Mouse (Mus musculus) layer of hippocampus, postnatal 14 days (tissue): Measurements from ENCODE around the gene Pdpk1. TPM values are rescaled to one million over a fixed set of nuclear protein-coding genes. Genes with fewer than 3 reads are reported as not detected.

Experiments
- DNase-seq, 2 experiments: peaks; one replicate each; pipeline ENCODE4 v3.0.0; 2021 to 2022; ENCODE audit warnings: low spot score in 2 of 2, mixed read lengths in 1 of 2
- long read RNA-seq, 2 experiments: library from polyadenylated mRNA; stranded (forward); transcript quantifications; one replicate each; pipeline ENCODE4 v2.0.0; 2021
- total RNA-seq, 2 experiments: library from RNA; stranded (reverse); gene quantifications; 2 replicates each; pipeline ENCODE4 v1.2.3; 2021

The Pdpk1 gene
- 100 to 1,000 TPM; 102 to 107 TPM for total RNA-seq
- long read RNA-seq, experiment 1, full-length matches to known transcripts: 10 of 14 reads
- long read RNA-seq, experiment 1, partial matches to known transcripts: 1 of 14 reads
- long read RNA-seq, experiment 1, other reads (novel, unspliced or antisense): 3 of 14 reads
- long read RNA-seq, experiment 2, full-length matches to known transcripts: 10 of 32 reads
- long read RNA-seq, experiment 2, partial matches to known transcripts: 8 of 32 reads
- long read RNA-seq, experiment 2, other reads (novel, unspliced or antisense): 14 of 32 reads

- DNase-seq: no peak
These were observed at the start of gene Pdpk1 for GRCm38 (mm10) chr17:24150824-24151223. Gene Pdpk1, minus strand, starts transcription at chr17:24150924.

GRCm38 (mm10) chr17:24199741-24200140, 49.0 kb upstream of the Pdpk1 start:
- no peak for DNase-seq

GRCm38 (mm10) chr17:24199252-24199651, 48.5 kb upstream of the Pdpk1 start:
- DNase-seq: peak; percentile 58 to 78

GRCm38 (mm10) chr17:24197032-24197824, 46.5 kb upstream of the Pdpk1 start:
- no peak for DNase-seq

- no peak for DNase-seq
These were observed 44.6 kb upstream of the Pdpk1 start for GRCm38 (mm10) chr17:24195349-24195748.

- DNase-seq: no peak
These were observed 43.0 kb upstream of the Pdpk1 start for GRCm38 (mm10) chr17:24193769-24194168.

GRCm38 (mm10) chr17:24193268-24193667, 42.5 kb upstream of the Pdpk1 start:
- no peak for DNase-seq

- no peak for DNase-seq
These were observed 42.1 kb upstream of the Pdpk1 start for GRCm38 (mm10) chr17:24192848-24193247.

GRCm38 (mm10) chr17:24191481-24191880, 40.8 kb upstream of the Pdpk1 start:
- DNase-seq: no peak

- no peak for DNase-seq
These were observed 40.2 kb upstream of the Pdpk1 start for GRCm38 (mm10) chr17:24190934-24191333.

GRCm38 (mm10) chr17:24174259-24174658, 23.5 kb upstream of the Pdpk1 start:
- no peak for DNase-seq

GRCm38 (mm10) chr17:24173423-24173822, 22.7 kb upstream of the Pdpk1 start:
- peak; percentile 67 to 82 for DNase-seq

- no peak for DNase-seq
These were observed 21.0 kb upstream of the Pdpk1 start for GRCm38 (mm10) chr17:24171738-24172137.

- peak in 1 of 2 experiments; percentile 21 for DNase-seq
These were observed 20.0 kb upstream of the Pdpk1 start for GRCm38 (mm10) chr17:24170729-24171128.

GRCm38 (mm10) chr17:24170125-24170524, 19.4 kb upstream of the Pdpk1 start:
- no peak for DNase-seq

GRCm38 (mm10) chr17:24169317-24170065, 18.8 kb upstream of the Pdpk1 start, which contains the start of gene Atp6v0c:
Gene Atp6v0c, minus strand, starts transcription at chr17:24169702.
- DNase-seq: peak; percentile 96 to 99

GRCm38 (mm10) chr17:24168590-24169277, 18.0 kb upstream of the Pdpk1 start:
- DNase-seq: peak in 1 of 2 experiments; percentile 77

- no peak for DNase-seq
These were observed 17.3 kb upstream of the Pdpk1 start for GRCm38 (mm10) chr17:24167891-24168505.

GRCm38 (mm10) chr17:24167120-24167519, 16.4 kb upstream of the Pdpk1 start:
- DNase-seq: no peak

- no peak for DNase-seq
These were observed 14.0 kb upstream of the Pdpk1 start for GRCm38 (mm10) chr17:24164566-24165259.
